8 mouse cellular contexts compared by ENCODE assay signal in the genomic region with DNA sequence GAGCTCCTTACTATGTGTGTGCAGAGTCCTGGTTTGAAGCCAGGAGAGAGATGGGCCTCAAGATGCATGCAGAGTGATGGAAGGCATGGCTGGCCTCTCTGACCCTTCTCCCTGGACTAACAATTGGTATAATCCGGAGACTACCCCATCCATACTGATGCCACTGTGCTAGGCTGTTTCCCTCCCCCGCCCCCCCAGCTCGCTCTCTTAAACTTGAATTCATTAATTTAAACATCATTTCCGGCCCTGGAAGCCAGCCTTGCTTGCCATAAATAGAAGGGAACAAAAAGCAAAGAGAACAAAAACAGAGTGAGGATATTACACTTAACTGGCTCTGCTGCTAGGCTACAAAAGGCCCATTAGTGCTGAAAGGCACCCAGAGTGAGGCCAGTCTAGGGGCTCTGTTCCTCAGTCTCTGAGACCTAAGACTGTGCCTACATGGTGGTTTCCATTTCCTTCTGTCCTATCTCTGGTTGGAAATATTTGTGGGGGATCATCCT. TPM values are rescaled to one million over a fixed set of nuclear protein-coding genes. Genes with fewer than 3 reads are reported as not detected.
A peak's percentile ranks its signal among the peaks of the same experiment; 100 is the strongest.
DNase-seq lines count a peak whose midpoint lies in the region; ATAC-seq lines count a peak whose summit lies in the region.

No protein-coding gene starts in this region.

- WGBS in forebrain, embryonic 13.5 days = 18% methylated on average over 4 of the region's 4 CpGs
- WGBS in intestine, embryonic 14.5 days = 53% methylated on average over 4 of the region's 4 CpGs
- WGBS in lung, embryonic 16.5 days = 32% methylated on average over 4 of the region's 4 CpGs
- 46% methylated on average over 4 of the region's 4 CpGs for WGBS in stomach, embryonic 16.5 days

- H3K36me3 ChIP-seq in forebrain, embryonic 13.5 days (ENCODE audit: poor library complexity, severe bottlenecking) = 0 out of 2 replicates have a peak, but pooled peaks cover 5% of the 10 kb centered on the region
- H3K36me3 ChIP-seq in intestine, embryonic 14.5 days (ENCODE audit: control insufficient read depth, insufficient read depth, low read length) = no peaks in the 10 kb centered on the region
- no peaks in the 10 kb centered on the region for H3K36me3 ChIP-seq in lung, embryonic 16.5 days (ENCODE audit: control insufficient read depth, insufficient read depth, low read length)
- H3K36me3 ChIP-seq in stomach, embryonic 16.5 days (ENCODE audit: control insufficient read depth, insufficient read depth, low read length) = no peaks in the 10 kb centered on the region

- H3K9me3 ChIP-seq in forebrain, embryonic 13.5 days (replicated peaks) = no peaks in the 10 kb centered on the region
- no peaks in the 10 kb centered on the region for H3K9me3 ChIP-seq in intestine, embryonic 14.5 days (ENCODE audit: control insufficient read depth, low read length)
- H3K9me3 ChIP-seq in lung, embryonic 16.5 days (ENCODE audit: control insufficient read depth, low read length) = no peaks in the 10 kb centered on the region
- no peaks in the 10 kb centered on the region for H3K9me3 ChIP-seq in stomach, embryonic 16.5 days (replicated peaks; ENCODE audit: control insufficient read depth, low read length)

- no peak overlapping the region for H3K4me3 ChIP-seq in forebrain, embryonic 13.5 days
- H3K4me3 ChIP-seq in intestine, embryonic 14.5 days (ENCODE audit: low read depth, low read length) = no peak overlapping the region
- H3K4me3 ChIP-seq in lung, embryonic 16.5 days (ENCODE audit: low read length) = no peak overlapping the region
- no peak overlapping the region for H3K4me3 ChIP-seq in stomach, embryonic 16.5 days (replicated peaks; ENCODE audit: low read length)

- no peak for DNase-seq in frontal cortex, postnatal 10 days (ENCODE audit: low spot score in 2 of 2)
- no peak for DNase-seq in intestine, embryonic 14.5 days (ENCODE audit: low spot score)
- DNase-seq in thymus, postnatal 25 days = no peak
- DNase-seq in right cerebral cortex, postnatal 4 days = no peak

- H3K4me1 ChIP-seq in forebrain, embryonic 13.5 days = peaks cover 22% of the 10 kb centered on the region
- H3K4me1 ChIP-seq in intestine, embryonic 14.5 days (replicated peaks; ENCODE audit: control insufficient read depth, insufficient read depth, low read length) = peaks cover 18% of the 10 kb centered on the region
- H3K4me1 ChIP-seq in lung, embryonic 16.5 days (replicated peaks; ENCODE audit: control insufficient read depth, insufficient read depth, low read length) = peaks cover 25% of the 10 kb centered on the region
- peaks cover 27% of the 10 kb centered on the region for H3K4me1 ChIP-seq in stomach, embryonic 16.5 days (ENCODE audit: control insufficient read depth, insufficient read depth, low read length)

- peak overlapping the region; percentile 33 for H3K4me2 ChIP-seq in forebrain, embryonic 13.5 days
- H3K4me2 ChIP-seq in intestine, embryonic 14.5 days (ENCODE audit: low read length) = peak overlapping the region; percentile 27
- H3K4me2 ChIP-seq in lung, embryonic 16.5 days (ENCODE audit: low read depth, low read length) = peak overlapping the region; percentile 36
- peak overlapping the region; percentile 30 for H3K4me2 ChIP-seq in stomach, embryonic 16.5 days (ENCODE audit: low read depth, low read length)

- H3K27me3 ChIP-seq in forebrain, embryonic 13.5 days = no peaks in the 10 kb centered on the region
- H3K27me3 ChIP-seq in intestine, embryonic 14.5 days (replicated peaks; ENCODE audit: control insufficient read depth, insufficient read depth, low read length) = no peaks in the 10 kb centered on the region
- no peaks in the 10 kb centered on the region for H3K27me3 ChIP-seq in lung, embryonic 16.5 days (ENCODE audit: control insufficient read depth, insufficient read depth, low read depth, low read length)
- H3K27me3 ChIP-seq in stomach, embryonic 16.5 days (ENCODE audit: control insufficient read depth, insufficient read depth, low read length) = no peaks in the 10 kb centered on the region

- peak; percentile 41; the same call in 1 of the 2 replicates for ATAC-seq in frontal cortex, adult (ENCODE audit: low TSS enrichment)
- peak; percentile 62 for ATAC-seq in forebrain, embryonic 13.5 days
- no peak for ATAC-seq in intestine, embryonic 14.5 days (replicated peaks; ENCODE audit: low FRiP score, low TSS enrichment, low read depth)
- ATAC-seq in lung, embryonic 16.5 days (ENCODE audit: low read depth) = peak; percentile 73
- ATAC-seq in stomach, embryonic 16.5 days (ENCODE audit: insufficient read depth, low FRiP score) = peak; percentile 70; the same call in 1 of the 2 replicates

- peak overlapping the region; percentile 87 for H3K27ac ChIP-seq in forebrain, embryonic 13.5 days
- H3K27ac ChIP-seq in intestine, embryonic 14.5 days (ENCODE audit: low read depth) = peak overlapping the region; percentile 87
- peak overlapping the region; percentile 97 for H3K27ac ChIP-seq in lung, embryonic 16.5 days (ENCODE audit: low read length)
- H3K27ac ChIP-seq in stomach, embryonic 16.5 days (ENCODE audit: low read length) = peak overlapping the region; percentile 93

- H3K9ac ChIP-seq in forebrain, embryonic 13.5 days = peak overlapping the region; percentile 37
- H3K9ac ChIP-seq in intestine, embryonic 14.5 days (ENCODE audit: low read length) = no peak overlapping the region
- peak overlapping the region; percentile 39; the same call in 1 of the 2 replicates for H3K9ac ChIP-seq in lung, embryonic 16.5 days (ENCODE audit: low read length)
- peak overlapping the region; percentile 40; the same call in 1 of the 2 replicates for H3K9ac ChIP-seq in stomach, embryonic 16.5 days (ENCODE audit: low read length)

RNA-seq across cellular contexts. Expression of a gene that starts 9.0 kb away (rescaled TPM):
- 11.9 and 16.9 TPM in 2 replicates for polyA plus RNA-seq in forebrain, embryonic 13.5 days (2015; fragmentation: Nextera tagmentation; extraction: Ambion mirVana)
- 26.8 and 28.4 TPM in 2 replicates for polyA plus RNA-seq in intestine, embryonic 14.5 days (2014; fragmentation: Nextera tagmentation; extraction: Ambion mirVana)
- polyA plus RNA-seq in lung, embryonic 16.5 days (2015; fragmentation: Nextera tagmentation; extraction: Ambion mirVana) = 21.6 and 23.6 TPM in 2 replicates
- 21.7 and 22.2 TPM in 2 replicates for polyA plus RNA-seq in stomach, embryonic 16.5 days (2015; fragmentation: Nextera tagmentation; extraction: Ambion mirVana)

RNA-seq across cellular contexts. Expression of a gene that starts 24.6 kb away (rescaled TPM):
- polyA plus RNA-seq in forebrain, embryonic 13.5 days (2015; fragmentation: Nextera tagmentation; extraction: Ambion mirVana) = 3.7 and 4.1 TPM in 2 replicates
- polyA plus RNA-seq in intestine, embryonic 14.5 days (2014; fragmentation: Nextera tagmentation; extraction: Ambion mirVana) = 2.6 and 5.7 TPM in 2 replicates
- polyA plus RNA-seq in lung, embryonic 16.5 days (2015; fragmentation: Nextera tagmentation; extraction: Ambion mirVana) = 2.6 and 4.9 TPM in 2 replicates
- polyA plus RNA-seq in stomach, embryonic 16.5 days (2015; fragmentation: Nextera tagmentation; extraction: Ambion mirVana) = 7.9 and 9.4 TPM in 2 replicates

RNA-seq across cellular contexts. Expression of a gene that starts 30.9 kb away (rescaled TPM):
- polyA plus RNA-seq in forebrain, embryonic 13.5 days (2015; fragmentation: Nextera tagmentation; extraction: Ambion mirVana) = 97.1 and 109 TPM in 2 replicates
- polyA plus RNA-seq in intestine, embryonic 14.5 days (2014; fragmentation: Nextera tagmentation; extraction: Ambion mirVana) = 97.3 and 104 TPM in 2 replicates
- polyA plus RNA-seq in lung, embryonic 16.5 days (2015; fragmentation: Nextera tagmentation; extraction: Ambion mirVana) = 90.9 and 93.5 TPM in 2 replicates
- polyA plus RNA-seq in stomach, embryonic 16.5 days (2015; fragmentation: Nextera tagmentation; extraction: Ambion mirVana) = 80.6 and 104 TPM in 2 replicates
